Mouse (Mus musculus): ENCODE data around the gene N4bp3. TPM values are rescaled to one million over a fixed set of nuclear protein-coding genes. Genes with fewer than 3 reads are reported as not detected.
"Not testable (repeated sequence)": the region's sequence is repeated elsewhere in the genome, so short reads cannot be mapped to it uniquely, and the experiment has no call there.

The N4bp3 gene
- total and polyA plus RNA-seq, 3 experiments = 19.1 to 22.1 (median 21.2) TPM

- peaks cover 4 to 40% of the 10 kb centered on the region in 2 experiments for H3K36me3 ChIP-seq (replicated peaks in 1 of 2; ENCODE audit: control insufficient read depth in 1 of 2, insufficient read depth in 1 of 2, low read length in 1 of 2)
- H3K27ac ChIP-seq (ENCODE audit: insufficient read depth, low read depth) = peak overlapping the region; percentile 68; the same call in 1 of the 2 replicates
- in situ Hi-C loops (cut with MboI; ENCODE audit: low pct_ligation_motif_present, low pct_unique_long_range_greater_than_20kb, low sequenced_read_pairs) (no loop called here), dilution Hi-C loops (cut with MboI; ENCODE audit: extremely low pct_ligation_motif_present, extremely low pct_unique_long_range_greater_than_20kb, low sequenced_read_pairs) (no loop called here)
- H3K9me3 ChIP-seq (replicated peaks; ENCODE audit: low read length) = no peaks in the 10 kb centered on the region
- H3K4me2 ChIP-seq (ENCODE audit: insufficient read depth, low read depth, poor library complexity, severe bottlenecking) = peak overlapping the region; percentile 86
- H3K4me1 ChIP-seq (ENCODE audit: control insufficient read depth in 1 of 2, insufficient read depth in 2 of 2) = peaks cover 3 to 66% of the 10 kb centered on the region in 2 experiments; a peak in 2 of 4 replicates
- no peak for DNase-seq (ENCODE audit: extremely low read depth)
- no peaks in the 10 kb centered on the region for H3K27me3 ChIP-seq (replicated peaks)
- H3K4me3 ChIP-seq (replicated peaks in 1 of 3; ENCODE audit: low read depth in 2 of 3, low read length in 2 of 3, poor library complexity in 1 of 3) = peak overlapping the region; percentile 65 to 95 (median 88)
- peak overlapping the region; percentile 94 for H3K9ac ChIP-seq (ENCODE audit: insufficient read depth, low read depth)
- 0 out of 2 replicates have a peak, but pooled peaks have one; percentile 22 for TF ChIP-seq MYC (IDR thresholded peaks at IDR 0.05; ENCODE audit: low read depth, low read length)
- no peak for TF ChIP-seq HCFC1 (IDR thresholded peaks at IDR 0.05; ENCODE audit: low read depth, low read length)
- TF ChIP-seq TCF12 (IDR thresholded peaks at IDR 0.05; ENCODE audit: low read depth, low read length) = no peak
- peaks cover 9% of the 10 kb centered on the region; the same call in 1 of the 2 replicates for H3K79me2 ChIP-seq (replicated peaks; ENCODE audit: control insufficient read depth, extremely low read depth, insufficient read depth, poor library complexity, severe bottlenecking)
Measured at GRCm38 (mm10) chr11:51635127-51635524, 15.5 kb downstream of the N4bp3 start.

GRCm38 (mm10) chr11:51633721-51634120 lies 16.9 kb downstream of the N4bp3 start:
- H3K27ac ChIP-seq (ENCODE audit: insufficient read depth, low read depth) = no peak overlapping the region
- dilution Hi-C loops (cut with MboI; ENCODE audit: extremely low pct_ligation_motif_present, extremely low pct_unique_long_range_greater_than_20kb, low sequenced_read_pairs) = no loop called here
- DNase-seq (ENCODE audit: extremely low read depth) = no peak
- no peak overlapping the region for H3K4me2 ChIP-seq (ENCODE audit: insufficient read depth, low read depth, poor library complexity, severe bottlenecking)
- TF ChIP-seq JUND (conservative IDR thresholded peaks at IDR 0.05; ENCODE audit: low read depth, low read length) (no peak), JUN (IDR thresholded peaks at IDR 0.05; ENCODE audit: insufficient read depth, low read depth, low read length) (no peak), KAT2A (IDR thresholded peaks at IDR 0.05; ENCODE audit: insufficient replicate concordance, low read length) (no peak), RAD21 (IDR thresholded peaks at IDR 0.05; ENCODE audit: low read depth, low read length) (no peak), NELFE (IDR thresholded peaks at IDR 0.05; ENCODE audit: low read depth, low read length) (no peak), BHLHE40 (IDR thresholded peaks at IDR 0.05; ENCODE audit: low read depth, low read length) (no peak), MAZ (IDR thresholded peaks at IDR 0.05; ENCODE audit: low read depth, low read length) (no peak), CTCF (conservative IDR thresholded peaks at IDR 0.05 in 1 of 2, IDR thresholded peaks at IDR 0.05 in 1 of 2; ENCODE audit: low read depth in 2 of 2, low read length in 2 of 2) (no peak), ETS1 (conservative IDR thresholded peaks at IDR 0.05; ENCODE audit: low read depth, low read length) (no peak), CHD2 (IDR thresholded peaks at IDR 0.05; ENCODE audit: low read length) (no peak), ELF1 (IDR thresholded peaks at IDR 0.05; ENCODE audit: low read depth, low read length) (no peak), CHD1 (IDR thresholded peaks at IDR 0.05; ENCODE audit: low read depth, low read length) (no peak), GABPA (IDR thresholded peaks at IDR 0.05; ENCODE audit: insufficient replicate concordance, low read depth, low read length) (no peak), MAX (IDR thresholded peaks at IDR 0.05; ENCODE audit: low read length) (no peak), HCFC1 (IDR thresholded peaks at IDR 0.05; ENCODE audit: low read depth, low read length) (no peak)
- no peaks in the 10 kb centered on the region for H3K27me3 ChIP-seq (replicated peaks)
- H3K4me1 ChIP-seq (ENCODE audit: control insufficient read depth in 1 of 2, insufficient read depth in 2 of 2) = peaks cover 3 to 54% of the 10 kb centered on the region in 2 experiments; a peak in 2 of 4 replicates
- H3K36me3 ChIP-seq (replicated peaks in 1 of 2; ENCODE audit: control insufficient read depth in 1 of 2, insufficient read depth in 1 of 2, low read length in 1 of 2) = peaks cover 14 to 52% of the 10 kb centered on the region in 2 experiments
- in situ Hi-C loops (cut with MboI; ENCODE audit: low pct_ligation_motif_present, low pct_unique_long_range_greater_than_20kb, low sequenced_read_pairs) = no loop called here
- H3K4me3 ChIP-seq (replicated peaks in 1 of 3; ENCODE audit: low read depth in 2 of 3, low read length in 2 of 3, poor library complexity in 1 of 3) = no peak overlapping the region
- H3K9me3 ChIP-seq (replicated peaks; ENCODE audit: low read length) = no peaks in the 10 kb centered on the region
- peaks cover 9% of the 10 kb centered on the region; the same call in 1 of the 2 replicates for H3K79me2 ChIP-seq (replicated peaks; ENCODE audit: control insufficient read depth, extremely low read depth, insufficient read depth, poor library complexity, severe bottlenecking)
- no peak overlapping the region for H3K9ac ChIP-seq (ENCODE audit: insufficient read depth, low read depth)

- dilution Hi-C loops (cut with MboI; ENCODE audit: extremely low pct_ligation_motif_present, extremely low pct_unique_long_range_greater_than_20kb, low sequenced_read_pairs); H3K4me2 ChIP-seq (ENCODE audit: insufficient read depth, low read depth, poor library complexity, severe bottlenecking); in situ Hi-C loops (cut with MboI; ENCODE audit: low pct_ligation_motif_present, low pct_unique_long_range_greater_than_20kb, low sequenced_read_pairs); H3K9ac ChIP-seq (ENCODE audit: insufficient read depth, low read depth); H3K4me3 ChIP-seq (replicated peaks in 1 of 3; ENCODE audit: low read depth in 2 of 3, low read length in 2 of 3, poor library complexity in 1 of 3); DNase-seq (ENCODE audit: extremely low read depth); H3K27ac ChIP-seq (ENCODE audit: insufficient read depth, low read depth); H3K9me3 ChIP-seq (replicated peaks; ENCODE audit: low read length); H3K79me2 ChIP-seq (replicated peaks; ENCODE audit: control insufficient read depth, extremely low read depth, insufficient read depth, poor library complexity, severe bottlenecking); H3K27me3 ChIP-seq (replicated peaks): not testable (repeated sequence)
- peaks cover 17 to 56% of the 10 kb centered on the region in 2 experiments for H3K36me3 ChIP-seq (replicated peaks in 1 of 2; ENCODE audit: control insufficient read depth in 1 of 2, insufficient read depth in 1 of 2, low read length in 1 of 2)
- peaks cover 3 to 49% of the 10 kb centered on the region in 2 experiments; a peak in 2 of 4 replicates for H3K4me1 ChIP-seq (ENCODE audit: control insufficient read depth in 1 of 2, insufficient read depth in 2 of 2)
Measured at GRCm38 (mm10) chr11:51633200-51633599, 17.4 kb downstream of the N4bp3 start.
